Mouse (Mus musculus) forebrain, embryonic 13.5 days (tissue): Measurements from ENCODE around the gene Myadm. TPM values are rescaled to one million over a fixed set of nuclear protein-coding genes. Genes with fewer than 3 reads are reported as not detected.

ENCODE experiments used
- ATAC-seq: fragments of 200-750 bp; cut with Nextera tagmentation; 2 replicates; pipeline ENCODE4 v1.8.0; 2017
- H3K27ac ChIP-seq: fragments of 300-500 bp; sonication (generic); 2 replicates; pipeline ENCODE4 v1.5.1; 2015; ENCODE audit warnings: inconsistent platforms, mild to moderate bottlenecking, moderate library complexity
- H3K27me3 ChIP-seq: fragments of 300-500 bp; sonication (generic); 2 replicates; pipeline ENCODE4 v1.6.1; 2015; ENCODE audit warnings: mild to moderate bottlenecking, inconsistent platforms
- H3K36me3 ChIP-seq: fragments of 300-500 bp; sonication (generic); 2 replicates; pipeline ENCODE4 v1.6.1; 2015; ENCODE audit warnings: mild to moderate bottlenecking, inconsistent platforms; ENCODE audit not compliant: poor library complexity, severe bottlenecking
- H3K4me1 ChIP-seq: fragments of 300-500 bp; sonication (generic); 2 replicates; pipeline ENCODE4 v1.6.1; 2015; ENCODE audit warnings: inconsistent platforms
- H3K4me2 ChIP-seq: fragments of 300-500 bp; sonication (generic); 2 replicates; pipeline ENCODE4 v1.6.1; 2015; ENCODE audit warnings: inconsistent platforms, mild to moderate bottlenecking, moderate library complexity
- H3K4me3 ChIP-seq: fragments of 300-500 bp; sonication (generic); 2 replicates; pipeline ENCODE4 v1.5.1; 2015; ENCODE audit warnings: mild to moderate bottlenecking, inconsistent platforms
- H3K9ac ChIP-seq: fragments of 300-500 bp; sonication (generic); 2 replicates; pipeline ENCODE4 v1.6.1; 2015; ENCODE audit warnings: mild to moderate bottlenecking, inconsistent platforms
- H3K9me3 ChIP-seq: fragments of 300-500 bp; sonication (generic); replicated peaks from 2 replicates; pipeline ENCODE4 v1.6.1; 2016; ENCODE audit warnings: inconsistent platforms
- WGBS: fragments of 180-500 bp; shearing (Covaris S2); methylation state at CpG from one replicate; pipeline ENCODE4 v1.1.7; 2015; 5-methylcytosine and 5-hydroxymethylcytosine counted together
- polyA plus RNA-seq: library from polyadenylated mRNA; unstranded; fragments of >200 nt; fragmentation: Nextera tagmentation; extraction: Ambion mirVana; gene quantifications from 2 replicates; pipeline ENCODE4 v1.2.1, GENCODE M21; 2015

Gene Myadm
- polyA plus RNA-seq, 1 experiment from 2014 or later = 14.6 TPM

DNA sequence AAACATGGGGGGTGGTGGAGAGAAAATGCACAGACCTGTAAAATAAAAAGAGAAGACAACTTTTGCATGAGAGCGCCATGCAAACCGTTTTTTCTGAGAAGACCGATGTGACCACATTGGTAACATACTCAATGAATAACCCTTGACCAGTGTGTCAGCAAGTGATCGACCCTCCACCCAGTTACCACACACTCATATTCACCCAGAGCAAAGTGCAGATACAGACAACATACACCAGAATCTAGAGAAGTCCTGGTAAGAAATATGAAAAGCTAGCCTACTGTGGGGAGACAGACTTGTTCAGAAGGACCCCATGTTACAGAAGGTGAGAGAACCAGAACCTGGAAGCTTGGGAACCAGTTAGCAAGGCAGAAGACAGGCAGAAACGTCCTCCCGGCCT, 42.3 kb downstream of the Myadm start:
- no peak for ATAC-seq
- H3K9ac ChIP-seq = peak overlapping the region; percentile 85; the same call in 1 of the 2 replicates
- H3K4me3 ChIP-seq = peak overlapping the region; percentile 77
- peaks cover 28% of the 10 kb centered on the region for H3K4me1 ChIP-seq
- no peaks in the 10 kb centered on the region for H3K9me3 ChIP-seq
- 51% methylated on average over 6 of the region's 6 CpGs for WGBS
- H3K27me3 ChIP-seq = 0 out of 2 replicates have a peak, but pooled peaks cover 9% of the 10 kb centered on the region
- peak overlapping the region; percentile 93; the same call in 1 of the 2 replicates for H3K27ac ChIP-seq
- no peaks in the 10 kb centered on the region for H3K36me3 ChIP-seq
- H3K4me2 ChIP-seq = peak overlapping the region; percentile 75

- peaks cover 28% of the 10 kb centered on the region for H3K4me1 ChIP-seq
Observed at GRCm38 (mm10) chr7:3331581-3332223, 42.8 kb downstream of the Myadm start.

GRCm38 (mm10) chr7:3332224-3332615, 43.3 kb downstream of the Myadm start:
- H3K4me2 ChIP-seq = peak overlapping the region; percentile 75
- peak; percentile 7 for ATAC-seq
- WGBS = 0% methylated on average over 4 of the region's 4 CpGs
- peak overlapping the region; percentile 77 for H3K4me3 ChIP-seq
- H3K27ac ChIP-seq = peak overlapping the region; percentile 93
- H3K9me3 ChIP-seq = no peaks in the 10 kb centered on the region
- H3K36me3 ChIP-seq = no peaks in the 10 kb centered on the region
- peaks cover 28% of the 10 kb centered on the region for H3K4me1 ChIP-seq
- H3K9ac ChIP-seq = peak overlapping the region; percentile 85
- H3K27me3 ChIP-seq = 0 out of 2 replicates have a peak, but pooled peaks cover 9% of the 10 kb centered on the region

More at GRCm38 (mm10) chr7:3331581-3332223, 42.8 kb downstream of the Myadm start:
- Histone ChIP-seq H3K4me3 (peak overlapping the region; percentile 77), H3K9me3 (no peaks in the 10 kb centered on the region), H3K27me3 (0 out of 2 replicates have a peak, but pooled peaks cover 9% of the 10 kb centered on the region), H3K9ac (peak overlapping the region; percentile 85), H3K4me2 (peak overlapping the region; percentile 75), H3K36me3 (no peaks in the 10 kb centered on the region), H3K27ac (peak overlapping the region; percentile 93)
- peak; percentile 94 for ATAC-seq
- 2% methylated on average over 23 of the region's 27 CpGs for WGBS

GRCm38 (mm10) chr7:3332619-3333521, 44.0 kb downstream of the Myadm start, which contains the start of gene Cacng7:
TSS of gene Cacng7 (plus strand) at chr7:3332955.
- H3K9ac ChIP-seq = peak within 1 kb of the TSS; percentile 85
- peaks cover 28% of the 10 kb centered on the region for H3K4me1 ChIP-seq
- peaks cover 1% of the 10 kb centered on the region; the same call in 1 of the 2 replicates for H3K36me3 ChIP-seq
- H3K9me3 ChIP-seq = no peaks in the 10 kb centered on the region
- H3K27me3 ChIP-seq = 0 out of 2 replicates have a peak, but pooled peaks cover 9% of the 10 kb centered on the region
- peak within 1 kb of the TSS; percentile 93 for H3K27ac ChIP-seq
- H3K4me3 ChIP-seq = peak within 1 kb of the TSS; percentile 77
- ATAC-seq = peak; percentile 81
- under 1% methylated on average over 59 of the region's 65 CpGs for WGBS
- peak within 1 kb of the TSS; percentile 75 for H3K4me2 ChIP-seq

DNA sequence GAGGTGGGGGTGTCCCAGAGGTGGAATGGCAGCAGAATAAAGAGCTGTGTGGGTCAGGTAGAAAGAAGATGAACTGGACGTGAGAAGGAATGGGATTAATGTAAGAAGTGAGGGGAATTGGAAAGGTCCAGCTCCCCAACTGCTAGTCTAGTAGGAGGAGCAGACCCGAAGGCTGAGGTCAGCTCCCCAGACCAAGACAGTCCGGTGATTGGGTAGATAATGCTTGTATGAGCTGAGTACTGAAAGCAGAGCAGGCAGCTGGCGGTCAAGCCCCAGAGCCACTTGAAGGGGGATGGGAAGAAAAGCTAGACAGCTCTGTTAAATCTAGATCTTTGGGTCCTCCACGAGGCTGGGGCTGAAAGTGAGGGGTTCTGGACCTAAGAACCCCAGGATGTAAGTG, 44.7 kb downstream of the Myadm start:
- Histone ChIP-seq H3K27ac (peak overlapping the region; percentile 93; the same call in 1 of the 2 replicates), H3K36me3 (peaks cover 8% of the 10 kb centered on the region), H3K9ac (peak overlapping the region; percentile 85), H3K4me3 (peak overlapping the region; percentile 77), H3K4me2 (peak overlapping the region; percentile 75), H3K9me3 (no peaks in the 10 kb centered on the region), H3K27me3 (0 out of 2 replicates have a peak, but pooled peaks cover 9% of the 10 kb centered on the region), H3K4me1 (peaks cover 28% of the 10 kb centered on the region)
- no peak for ATAC-seq
- under 1% methylated on average over 5 of the region's 5 CpGs for WGBS

DNA sequence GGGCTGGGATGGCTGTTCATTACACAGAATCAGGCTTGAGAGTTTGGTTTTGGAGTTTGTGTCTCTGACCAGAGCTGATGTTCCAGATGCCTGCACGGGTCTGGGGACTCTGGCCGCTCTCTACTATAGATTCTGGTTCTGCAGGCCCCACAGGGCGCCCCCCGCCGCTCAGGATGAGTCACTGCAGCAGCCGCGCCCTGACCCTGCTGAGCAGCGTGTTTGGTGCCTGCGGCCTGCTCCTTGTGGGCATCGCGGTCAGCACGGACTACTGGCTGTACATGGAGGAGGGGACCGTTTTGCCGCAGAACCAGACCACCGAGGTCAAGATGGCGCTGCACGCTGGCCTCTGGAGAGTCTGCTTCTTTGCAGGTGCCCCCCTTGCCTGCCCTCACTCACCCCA, 47.5 kb downstream of the Myadm start:
- H3K4me1 ChIP-seq = peaks cover 20% of the 10 kb centered on the region
- 59% methylated on average over 17 of the region's 17 CpGs for WGBS
- no peak overlapping the region for H3K9ac ChIP-seq
- H3K36me3 ChIP-seq = peaks cover 32% of the 10 kb centered on the region
- no peak overlapping the region for H3K27ac ChIP-seq
- H3K4me3 ChIP-seq = no peak overlapping the region
- H3K4me2 ChIP-seq = no peak overlapping the region
- no peak for ATAC-seq
- H3K9me3 ChIP-seq = no peaks in the 10 kb centered on the region
- H3K27me3 ChIP-seq = no peaks in the 10 kb centered on the region

DNA sequence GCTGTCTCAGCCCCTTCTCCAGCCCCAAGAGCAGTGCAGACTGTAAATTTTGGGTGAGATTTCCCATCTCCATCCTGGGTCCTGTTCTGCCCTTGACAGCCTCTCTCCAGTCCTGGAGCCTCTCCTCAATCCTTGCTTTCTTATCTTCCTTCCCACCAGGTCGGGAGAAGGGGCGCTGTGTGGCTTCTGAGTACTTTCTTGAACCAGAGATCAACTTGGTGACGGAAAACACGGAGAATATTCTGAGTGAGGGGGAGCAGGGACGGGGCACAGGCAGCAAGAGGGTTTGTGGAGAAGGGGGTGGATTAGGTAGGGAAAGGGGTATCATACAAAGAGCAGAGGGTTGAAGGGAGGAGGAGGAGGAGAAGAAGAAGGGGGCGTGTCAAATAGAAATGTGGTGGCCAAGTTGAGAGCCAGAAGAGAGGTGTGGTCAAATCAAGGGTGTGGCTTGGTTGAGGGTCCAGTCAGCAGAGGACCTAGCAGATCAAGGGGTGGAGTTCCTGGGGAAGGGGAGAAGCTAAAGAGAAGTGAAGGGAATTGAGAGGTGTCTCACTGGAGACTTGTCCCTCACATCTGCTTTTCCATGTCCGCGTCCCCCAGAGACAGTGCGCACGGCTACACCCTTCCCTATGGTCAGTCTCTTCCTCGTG, 49.5 kb downstream of the Myadm start:
- Histone ChIP-seq H3K4me2 (no peak overlapping the region), H3K4me3 (no peak overlapping the region), H3K27ac (no peak overlapping the region), H3K36me3 (peaks cover 51% of the 10 kb centered on the region), H3K9me3 (no peaks in the 10 kb centered on the region), H3K4me1 (peaks cover 19% of the 10 kb centered on the region), H3K9ac (no peak overlapping the region; the same call in 1 of the 2 replicates), H3K27me3 (no peaks in the 10 kb centered on the region)
- 91% methylated on average over 11 of the region's 11 CpGs for WGBS
- no peak for ATAC-seq

- Histone ChIP-seq H3K4me3 (no peak overlapping the region), H3K9me3 (no peaks in the 10 kb centered on the region), H3K27me3 (no peaks in the 10 kb centered on the region), H3K9ac (no peak overlapping the region), H3K27ac (no peak overlapping the region), H3K4me2 (no peak overlapping the region), H3K4me1 (peaks cover 13% of the 10 kb centered on the region), H3K36me3 (peaks cover 56% of the 10 kb centered on the region)
- WGBS = 96% methylated on average over 11 of the region's 11 CpGs
- ATAC-seq = no peak
Observed at GRCm38 (mm10) chr7:3339010-3339409, 50.1 kb downstream of the Myadm start.

GRCm38 (mm10) chr7:3343861-3344260, 55.0 kb downstream of the Myadm start:
- Histone ChIP-seq H3K4me1 (no peaks in the 10 kb centered on the region), H3K4me2 (no peak overlapping the region), H3K9ac (no peak overlapping the region), H3K27me3 (no peaks in the 10 kb centered on the region), H3K36me3 (peaks cover 85% of the 10 kb centered on the region), H3K4me3 (no peak overlapping the region), H3K9me3 (no peaks in the 10 kb centered on the region), H3K27ac (no peak overlapping the region)
- ATAC-seq = no peak
- 86% methylated on average over 3 of the region's 3 CpGs for WGBS

DNA sequence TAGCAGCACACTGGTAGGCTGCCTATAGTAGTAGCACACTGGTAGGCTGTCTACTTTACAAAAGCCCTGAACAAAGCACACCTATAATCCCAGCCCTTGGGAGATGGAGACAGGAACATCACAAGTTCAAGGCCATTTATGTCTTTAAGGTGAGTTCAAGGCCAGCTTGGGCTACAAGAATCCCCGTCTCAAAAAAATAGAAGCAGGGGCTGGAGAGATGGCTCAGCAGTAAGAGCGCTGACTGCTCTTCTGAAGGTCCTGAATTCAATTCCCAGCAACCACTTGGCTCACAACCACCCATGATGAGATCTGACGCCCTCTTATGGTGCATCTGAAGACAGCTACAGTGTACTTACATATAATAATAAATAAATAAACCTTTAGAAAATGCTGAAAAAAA, 56.4 kb downstream of the Myadm start:
- Histone ChIP-seq H3K27ac (no peak overlapping the region), H3K36me3 (peaks cover 88% of the 10 kb centered on the region), H3K4me2 (no peak overlapping the region), H3K4me1 (no peaks in the 10 kb centered on the region), H3K4me3 (no peak overlapping the region), H3K9ac (no peak overlapping the region), H3K27me3 (no peaks in the 10 kb centered on the region), H3K9me3 (no peaks in the 10 kb centered on the region)
- 95% methylated on average over 3 of the region's 3 CpGs for WGBS
- no peak for ATAC-seq

GRCm38 (mm10) chr7:3347366-3348287, 58.7 kb downstream of the Myadm start:
- H3K4me3 ChIP-seq = no peak overlapping the region
- ATAC-seq = no peak
- no peak overlapping the region; the same call in 1 of the 2 replicates for H3K27ac ChIP-seq
- WGBS = 32% methylated on average over 20 of the region's 20 CpGs
- no peaks in the 10 kb centered on the region for H3K9me3 ChIP-seq
- no peaks in the 10 kb centered on the region for H3K27me3 ChIP-seq
- no peak overlapping the region for H3K9ac ChIP-seq
- no peaks in the 10 kb centered on the region for H3K4me1 ChIP-seq
- peaks cover 83% of the 10 kb centered on the region for H3K36me3 ChIP-seq
- H3K4me2 ChIP-seq = no peak overlapping the region
